Mouse (Mus musculus): ENCODE measurements around the gene Id4.

The Id4 gene

GRCm38 (mm10) chr13:48260690-48261278 is at the start of gene Id4:
Id4 (plus strand) TSS chr13:48261228.
- peak; percentile 97 for DNase-seq (ENCODE audit: low spot score)

- peak; percentile 58 for DNase-seq (ENCODE audit: low spot score)
Observed at GRCm38 (mm10) chr13:48227136-48227535, 33.9 kb upstream of the Id4 start.

- peak; percentile 98 for DNase-seq (ENCODE audit: low spot score)
Observed at GRCm38 (mm10) chr13:48227712-48228111, 33.3 kb upstream of the Id4 start.

- DNase-seq (ENCODE audit: low spot score): no peak
Observed at GRCm38 (mm10) chr13:48228114-48228513, 32.9 kb upstream of the Id4 start.

- no peak for DNase-seq (ENCODE audit: low spot score)
Observed at GRCm38 (mm10) chr13:48230996-48231395, 30.0 kb upstream of the Id4 start.

GRCm38 (mm10) chr13:48236436-48236835 is 24.6 kb upstream of the Id4 start:
- DNase-seq (ENCODE audit: low spot score): no peak

GRCm38 (mm10) chr13:48236865-48237264 is 24.2 kb upstream of the Id4 start:
- DNase-seq (ENCODE audit: low spot score): no peak

- peak; percentile 53 for DNase-seq (ENCODE audit: low spot score)
Observed at GRCm38 (mm10) chr13:48237516-48237915, 23.5 kb upstream of the Id4 start.

GRCm38 (mm10) chr13:48245235-48246012 is 15.6 kb upstream of the Id4 start:
- DNase-seq (ENCODE audit: low spot score): peak; percentile 36

- DNase-seq (ENCODE audit: low spot score): no peak
Observed at GRCm38 (mm10) chr13:48252559-48252958, 8.5 kb upstream of the Id4 start.

- DNase-seq (ENCODE audit: low spot score): no peak
Observed at GRCm38 (mm10) chr13:48255026-48255425, 6.0 kb upstream of the Id4 start.

- peak; percentile 64 for DNase-seq (ENCODE audit: low spot score)
Observed at GRCm38 (mm10) chr13:48261341-48262221, 553 bp downstream of the Id4 start.

GRCm38 (mm10) chr13:48262451-48262969 is 1.5 kb downstream of the Id4 start:
- DNase-seq (ENCODE audit: low spot score): peak; percentile 54

GRCm38 (mm10) chr13:48265029-48265428 is 4.0 kb downstream of the Id4 start:
- DNase-seq (ENCODE audit: low spot score): no peak

- peak; percentile 83 for DNase-seq (ENCODE audit: low spot score)
Observed at GRCm38 (mm10) chr13:48273451-48274069, 12.5 kb downstream of the Id4 start.

- DNase-seq (ENCODE audit: low spot score): no peak
Observed at GRCm38 (mm10) chr13:48274107-48274506, 13.1 kb downstream of the Id4 start.

GRCm38 (mm10) chr13:48276981-48277380 is 16.0 kb downstream of the Id4 start:
- DNase-seq (ENCODE audit: low spot score): no peak

- no peak for DNase-seq (ENCODE audit: low spot score)
Observed at GRCm38 (mm10) chr13:48284426-48284825, 23.4 kb downstream of the Id4 start.

- DNase-seq (ENCODE audit: low spot score): no peak
Observed at GRCm38 (mm10) chr13:48284918-48285693, 24.1 kb downstream of the Id4 start.

GRCm38 (mm10) chr13:48290427-48290826 is 29.4 kb downstream of the Id4 start:
- peak; percentile 30 for DNase-seq (ENCODE audit: low spot score)

- DNase-seq (ENCODE audit: low spot score): no peak
Observed at GRCm38 (mm10) chr13:48314500-48314899, 53.5 kb downstream of the Id4 start.

All from embryo, embryonic 10.5 days (tissue).